Mouse (Mus musculus): ENCODE measurements around the gene Ankra2. TPM values are rescaled to one million over a fixed set of nuclear protein-coding genes. Genes with fewer than 3 reads are reported as not detected.

Gene Ankra2
- polyA plus RNA-seq, 1 experiment from 2014 or later: 20.5 TPM

DNA sequence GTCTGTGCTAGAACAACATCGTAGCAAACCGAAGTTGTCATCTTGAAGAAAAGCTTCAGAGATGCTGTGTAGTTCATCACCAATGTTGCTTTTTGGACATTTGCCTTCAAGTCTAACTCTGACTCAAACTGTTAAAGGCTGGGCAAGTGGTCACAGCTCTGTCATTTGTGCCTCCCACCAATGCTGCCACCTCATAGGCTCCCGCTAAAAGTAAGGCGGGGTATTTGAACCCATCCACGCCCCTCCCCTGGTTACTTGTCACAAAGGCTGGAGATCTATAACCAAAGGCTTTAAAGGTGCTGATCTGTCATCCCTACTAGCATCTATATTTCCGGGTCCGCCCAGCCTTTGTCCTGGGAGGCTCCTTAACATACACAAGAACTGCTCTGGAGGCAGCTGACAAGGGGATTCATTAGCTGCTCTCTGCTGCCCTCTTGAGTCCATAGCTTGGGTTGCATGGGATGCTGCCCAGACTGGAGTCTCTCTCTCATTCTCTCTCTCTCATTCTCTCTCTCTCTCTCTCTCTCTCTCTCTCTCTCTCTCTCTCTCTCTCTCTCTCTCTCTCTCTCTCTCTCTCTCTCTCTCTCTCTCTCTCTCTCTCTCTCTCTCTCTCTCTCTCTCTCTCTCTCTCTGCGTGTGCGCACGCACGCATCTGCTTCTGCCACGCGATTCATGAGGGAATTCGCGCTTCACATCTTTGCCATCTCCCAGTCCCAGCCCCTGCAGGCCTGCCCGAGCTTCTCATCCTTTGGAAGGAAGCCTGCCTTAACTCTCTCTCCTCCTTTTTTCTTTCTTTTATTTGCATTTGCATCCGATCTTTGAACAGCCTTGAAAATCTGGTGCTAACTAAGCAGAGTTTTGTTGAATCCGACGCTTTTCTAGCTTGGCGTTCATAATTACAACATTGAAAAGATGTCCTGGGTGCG, 36.2 kb downstream of the Ankra2 start:
- peak; percentile 85 for ATAC-seq (ENCODE audit: low FRiP score, low TSS enrichment)
- H3K4me1 ChIP-seq (replicated peaks; ENCODE audit: control insufficient read depth, insufficient read depth): no peaks in the 10 kb centered on the region
- WGBS: 44% methylated on average over 21 of the region's 21 CpGs
- no peaks in the 10 kb centered on the region for H3K27me3 ChIP-seq (ENCODE audit: control insufficient read depth, insufficient read depth, low read length)
- DNase-seq (ENCODE audit: low spot score): peak; percentile 87
- peak; percentile 86 for TF ChIP-seq CTCF (IDR thresholded peaks at IDR 0.05; ENCODE audit: low read depth)
- no peak for TF ChIP-seq EP300 (optimal IDR thresholded peaks at IDR 0.05)
- no peak overlapping the region for H3K4me3 ChIP-seq (ENCODE audit: low read depth, low read length)
- H3K36me3 ChIP-seq (ENCODE audit: control insufficient read depth, insufficient read depth, low read length): no peaks in the 10 kb centered on the region
- H3K27ac ChIP-seq (replicated peaks): no peak overlapping the region; the same call in 1 of the 2 replicates
- no peaks in the 10 kb centered on the region for H3K9me3 ChIP-seq (ENCODE audit: control insufficient read depth, low read length)
- no peak overlapping the region for H3K4me2 ChIP-seq (replicated peaks; ENCODE audit: low read depth)
- no peak overlapping the region for H3K9ac ChIP-seq (ENCODE audit: low read length)

DNA sequence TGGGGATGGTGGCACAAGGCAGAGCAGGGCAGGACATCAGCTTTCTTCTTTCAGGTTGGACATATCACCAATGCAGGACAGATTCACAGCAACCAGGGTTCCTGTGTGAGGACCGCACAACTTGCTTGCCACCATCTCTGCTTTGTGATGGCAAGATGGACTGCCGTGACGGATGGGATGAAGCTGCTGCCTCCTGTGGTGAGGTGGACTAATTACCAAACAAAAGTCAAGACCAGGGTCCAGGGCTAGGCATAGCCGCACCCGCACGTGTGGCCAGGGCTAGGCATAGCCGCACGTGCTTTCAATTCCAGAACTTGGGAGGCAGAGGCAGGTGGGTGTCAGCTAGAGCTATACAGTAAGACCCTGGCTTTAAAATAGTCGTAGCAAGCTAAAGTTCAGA, 42.4 kb downstream of the Ankra2 start:
- Histone ChIP-seq H3K4me3 (ENCODE audit: low read depth, low read length) (no peak overlapping the region), H3K4me1 (replicated peaks; ENCODE audit: control insufficient read depth, insufficient read depth) (no peaks in the 10 kb centered on the region), H3K9ac (ENCODE audit: low read length) (no peak overlapping the region), H3K27me3 (ENCODE audit: control insufficient read depth, insufficient read depth, low read length) (no peaks in the 10 kb centered on the region), H3K4me2 (replicated peaks; ENCODE audit: low read depth) (no peak overlapping the region), H3K36me3 (ENCODE audit: control insufficient read depth, insufficient read depth, low read length) (no peaks in the 10 kb centered on the region), H3K9me3 (ENCODE audit: control insufficient read depth, low read length) (no peaks in the 10 kb centered on the region), H3K27ac (replicated peaks) (no peak overlapping the region)
- TF ChIP-seq EP300 (optimal IDR thresholded peaks at IDR 0.05): no peak
- TF ChIP-seq CTCF (IDR thresholded peaks at IDR 0.05; ENCODE audit: low read depth): no peak
- 92% methylated on average over 9 of the region's 9 CpGs for WGBS
- ATAC-seq (ENCODE audit: low FRiP score, low TSS enrichment) (no peak), DNase-seq (ENCODE audit: low spot score) (no peak)

DNA sequence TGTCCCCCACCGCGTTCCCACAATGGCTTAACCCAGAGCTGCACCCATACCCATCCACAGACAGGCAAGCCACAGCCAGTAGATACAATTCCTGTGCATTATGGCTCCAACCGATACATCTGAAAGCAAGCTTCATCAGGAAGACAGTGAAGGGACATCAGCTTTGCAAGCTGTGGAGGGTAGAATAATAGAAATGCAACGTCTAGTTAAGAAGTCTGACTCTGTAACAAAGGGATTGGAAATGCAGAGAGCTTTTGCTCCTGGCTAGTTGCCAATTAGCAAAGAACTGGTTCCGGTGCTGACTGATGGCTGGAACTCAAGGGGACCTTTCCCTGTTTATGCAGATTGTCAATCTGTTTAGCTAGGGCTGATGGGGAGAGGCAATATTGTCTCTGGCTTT, 43.5 kb downstream of the Ankra2 start:
- Histone ChIP-seq H3K4me2 (replicated peaks; ENCODE audit: low read depth) (no peak overlapping the region), H3K4me3 (ENCODE audit: low read depth, low read length) (no peak overlapping the region), H3K27ac (replicated peaks) (0 out of 2 replicates have a peak overlapping the region, but pooled peaks have one; percentile 35), H3K4me1 (replicated peaks; ENCODE audit: control insufficient read depth, insufficient read depth) (no peaks in the 10 kb centered on the region), H3K36me3 (ENCODE audit: control insufficient read depth, insufficient read depth, low read length) (peaks cover 2% of the 10 kb centered on the region; the same call in 1 of the 2 replicates), H3K9ac (ENCODE audit: low read length) (no peak overlapping the region), H3K27me3 (ENCODE audit: control insufficient read depth, insufficient read depth, low read length) (no peaks in the 10 kb centered on the region), H3K9me3 (ENCODE audit: control insufficient read depth, low read length) (no peaks in the 10 kb centered on the region)
- no peak for TF ChIP-seq CTCF (IDR thresholded peaks at IDR 0.05; ENCODE audit: low read depth)
- no peak for TF ChIP-seq EP300 (optimal IDR thresholded peaks at IDR 0.05)
- ATAC-seq (ENCODE audit: low FRiP score, low TSS enrichment) (no peak), DNase-seq (ENCODE audit: low spot score) (no peak)
- WGBS: 30% methylated on average over 5 of the region's 5 CpGs

DNA sequence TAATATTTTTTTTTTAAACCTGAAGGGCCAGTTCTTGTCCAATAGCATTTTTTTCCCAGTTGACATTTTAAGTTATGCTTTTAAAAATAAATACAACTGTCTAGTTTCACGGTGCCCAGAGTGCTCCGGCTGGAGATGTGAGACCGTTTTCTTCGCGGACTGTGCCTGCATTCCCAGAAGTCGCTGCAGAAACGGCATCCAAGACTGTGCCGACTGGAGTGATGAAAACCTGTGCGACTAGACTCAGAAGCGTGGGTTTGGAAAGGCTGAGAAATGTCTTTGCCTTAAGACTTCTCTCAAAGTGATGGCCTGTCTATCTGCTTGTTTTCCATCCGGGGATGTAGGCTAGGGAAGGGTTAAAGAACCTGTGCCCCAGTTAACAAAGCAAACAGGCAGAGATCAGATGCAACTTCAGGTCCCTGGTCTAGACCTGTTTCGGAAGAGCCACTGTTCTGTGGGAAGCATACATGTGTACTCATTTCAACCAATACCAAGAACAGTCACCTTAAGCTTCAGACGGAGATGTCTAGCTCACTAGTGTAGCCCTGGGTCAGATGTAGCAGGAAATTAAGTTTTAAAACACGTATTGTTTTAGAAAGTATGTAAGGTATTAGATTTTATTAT, 44.1 kb downstream of the Ankra2 start:
- WGBS: 23% methylated on average over 14 of the region's 14 CpGs
- Histone ChIP-seq H3K4me3 (ENCODE audit: low read depth, low read length) (no peak overlapping the region), H3K9me3 (ENCODE audit: control insufficient read depth, low read length) (no peaks in the 10 kb centered on the region), H3K27ac (replicated peaks) (0 out of 2 replicates have a peak overlapping the region, but pooled peaks have one; percentile 13), H3K4me2 (replicated peaks; ENCODE audit: low read depth) (peak overlapping the region; percentile 35), H3K27me3 (ENCODE audit: control insufficient read depth, insufficient read depth, low read length) (no peaks in the 10 kb centered on the region), H3K4me1 (replicated peaks; ENCODE audit: control insufficient read depth, insufficient read depth) (no peaks in the 10 kb centered on the region), H3K36me3 (ENCODE audit: control insufficient read depth, insufficient read depth, low read length) (peaks cover 8% of the 10 kb centered on the region), H3K9ac (ENCODE audit: low read length) (no peak overlapping the region)
- TF ChIP-seq CTCF (IDR thresholded peaks at IDR 0.05; ENCODE audit: low read depth) (no peak), EP300 (optimal IDR thresholded peaks at IDR 0.05) (no peak)
- no peak for ATAC-seq (ENCODE audit: low FRiP score, low TSS enrichment)
- DNase-seq (ENCODE audit: low spot score): no peak

DNA sequence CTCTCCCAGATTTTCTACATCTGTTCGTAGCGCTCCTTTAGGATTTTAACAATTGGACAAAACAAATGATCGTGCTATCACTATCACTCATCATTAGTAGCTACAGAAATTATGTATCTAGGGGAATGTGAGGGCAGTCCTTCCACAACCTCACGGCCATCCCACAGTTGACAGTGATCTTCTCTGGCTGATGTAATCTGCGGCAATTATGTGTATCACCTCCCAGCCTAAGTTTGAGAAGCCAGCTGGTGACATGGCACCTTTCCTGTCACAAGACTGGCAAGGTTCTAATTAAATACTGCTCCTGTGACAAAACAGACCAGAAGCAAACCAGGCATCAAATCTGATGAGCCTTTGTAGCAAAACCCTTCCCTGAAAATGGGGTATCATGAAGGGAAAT, 45.1 kb downstream of the Ankra2 start:
- Histone ChIP-seq H3K9ac (ENCODE audit: low read length) (no peak overlapping the region), H3K4me1 (replicated peaks; ENCODE audit: control insufficient read depth, insufficient read depth) (no peaks in the 10 kb centered on the region), H3K27me3 (ENCODE audit: control insufficient read depth, insufficient read depth, low read length) (no peaks in the 10 kb centered on the region), H3K4me2 (replicated peaks; ENCODE audit: low read depth) (no peak overlapping the region), H3K27ac (replicated peaks) (no peak overlapping the region), H3K4me3 (ENCODE audit: low read depth, low read length) (no peak overlapping the region), H3K36me3 (ENCODE audit: control insufficient read depth, insufficient read depth, low read length) (peaks cover 9% of the 10 kb centered on the region), H3K9me3 (ENCODE audit: control insufficient read depth, low read length) (no peaks in the 10 kb centered on the region)
- no peak for ATAC-seq (ENCODE audit: low FRiP score, low TSS enrichment)
- TF ChIP-seq EP300 (optimal IDR thresholded peaks at IDR 0.05) (no peak), CTCF (IDR thresholded peaks at IDR 0.05; ENCODE audit: low read depth) (no peak)
- 63% methylated on average over 5 of the region's 5 CpGs for WGBS
- no peak for DNase-seq (ENCODE audit: low spot score)

DNA sequence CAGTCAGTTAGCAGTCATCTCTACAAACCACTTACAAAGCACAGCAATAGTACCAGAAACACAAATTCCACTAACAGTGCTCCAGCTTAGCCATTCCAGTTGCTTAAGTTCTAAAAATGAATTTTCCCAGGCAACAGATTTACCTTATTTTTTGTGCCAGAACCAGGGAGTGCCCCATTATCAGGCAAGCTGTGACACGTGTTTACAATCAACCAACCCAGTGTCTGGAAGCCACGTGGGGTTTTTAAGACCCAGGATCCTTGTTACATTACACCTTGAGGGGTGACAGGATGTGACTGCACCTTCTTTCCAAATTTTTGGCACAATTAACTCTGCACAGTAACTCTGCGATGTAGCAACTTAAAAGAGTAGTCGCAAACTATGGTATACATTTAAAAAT, 45.9 kb downstream of the Ankra2 start:
- DNase-seq (ENCODE audit: low spot score) (no peak), ATAC-seq (ENCODE audit: low FRiP score, low TSS enrichment) (no peak)
- TF ChIP-seq CTCF (IDR thresholded peaks at IDR 0.05; ENCODE audit: low read depth): no peak
- no peak for TF ChIP-seq EP300 (optimal IDR thresholded peaks at IDR 0.05)
- Histone ChIP-seq H3K4me3 (ENCODE audit: low read depth, low read length) (no peak overlapping the region), H3K27ac (replicated peaks) (no peak overlapping the region), H3K9ac (ENCODE audit: low read length) (no peak overlapping the region), H3K4me1 (replicated peaks; ENCODE audit: control insufficient read depth, insufficient read depth) (no peaks in the 10 kb centered on the region), H3K9me3 (ENCODE audit: control insufficient read depth, low read length) (no peaks in the 10 kb centered on the region), H3K27me3 (ENCODE audit: control insufficient read depth, insufficient read depth, low read length) (no peaks in the 10 kb centered on the region), H3K36me3 (ENCODE audit: control insufficient read depth, insufficient read depth, low read length) (peaks cover 9% of the 10 kb centered on the region), H3K4me2 (replicated peaks; ENCODE audit: low read depth) (no peak overlapping the region)
- WGBS: 63% methylated on average over 4 of the region's 4 CpGs
